Mouse (Mus musculus) thymus, postnatal 0 days (tissue): ENCODE data around the gene Parp2. TPM values are rescaled to one million over a fixed set of nuclear protein-coding genes. Genes with fewer than 3 reads are reported as not detected.
"Not testable (repeated sequence)": the region's sequence is repeated elsewhere in the genome, so short reads cannot be mapped to it uniquely, and the experiment has no call there.

Source experiments
- DNase-seq: peaks from one replicate; pipeline ENCODE4 v3.0.0-alpha.2; 2015; ENCODE audit warnings: low spot score
- polyA plus RNA-seq: library from polyadenylated mRNA; unstranded; fragments of >200 nt; fragmentation: Nextera tagmentation; extraction: Ambion mirVana; gene quantifications from 2 replicates; pipeline ENCODE4 v1.2.1, GENCODE M21; 2015

Gene Parp2
- polyA plus RNA-seq, 1 experiment from 2014 or later, result 54.8 TPM

DNA sequence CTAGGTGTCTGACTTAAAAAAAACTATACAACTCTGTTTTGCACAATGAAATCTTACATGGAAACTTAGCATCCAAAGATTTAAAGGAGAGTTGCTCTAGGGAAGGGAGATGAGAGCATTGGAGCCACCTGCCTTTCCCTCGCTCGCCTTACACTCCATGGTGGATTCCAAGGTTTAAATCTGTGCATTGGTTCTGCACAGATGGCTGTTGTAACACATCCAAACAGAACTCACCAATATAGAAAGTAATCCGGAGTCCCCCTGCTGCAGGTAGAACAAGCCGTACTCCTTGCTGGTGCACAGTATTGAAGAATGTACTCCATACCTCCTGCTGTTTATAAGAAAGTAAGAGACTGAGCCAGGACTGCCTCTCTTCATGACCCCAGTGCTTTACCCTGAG, 18.9 kb downstream of the Parp2 start:
- DNase-seq, result no peak

DNA sequence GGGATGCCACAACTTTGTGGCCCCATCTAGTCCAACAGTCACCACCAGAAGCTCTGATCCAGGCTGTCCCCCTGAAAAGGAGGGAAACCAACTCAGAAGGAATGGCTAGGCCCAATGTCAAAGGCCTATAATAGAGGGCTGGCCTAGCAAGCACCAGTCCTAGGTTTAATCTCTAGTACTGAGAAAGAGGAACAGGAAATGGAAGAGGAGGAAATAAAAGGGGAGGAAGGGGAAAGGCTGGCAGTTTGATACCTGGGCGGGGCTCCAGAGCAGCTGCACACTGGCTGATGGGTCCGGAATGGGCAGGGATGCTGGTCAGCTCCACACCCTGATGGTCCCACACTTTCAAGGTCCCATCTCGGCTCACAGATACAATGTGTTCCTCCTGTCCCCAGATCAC, 22.2 kb downstream of the Parp2 start:
- DNase-seq, result no peak

- DNase-seq, result no peak
Measured at GRCm38 (mm10) chr14:50833964-50834363, 26.3 kb downstream of the Parp2 start.

- no peak for DNase-seq
Measured at GRCm38 (mm10) chr14:50834435-50834834, 26.8 kb downstream of the Parp2 start.

DNA sequence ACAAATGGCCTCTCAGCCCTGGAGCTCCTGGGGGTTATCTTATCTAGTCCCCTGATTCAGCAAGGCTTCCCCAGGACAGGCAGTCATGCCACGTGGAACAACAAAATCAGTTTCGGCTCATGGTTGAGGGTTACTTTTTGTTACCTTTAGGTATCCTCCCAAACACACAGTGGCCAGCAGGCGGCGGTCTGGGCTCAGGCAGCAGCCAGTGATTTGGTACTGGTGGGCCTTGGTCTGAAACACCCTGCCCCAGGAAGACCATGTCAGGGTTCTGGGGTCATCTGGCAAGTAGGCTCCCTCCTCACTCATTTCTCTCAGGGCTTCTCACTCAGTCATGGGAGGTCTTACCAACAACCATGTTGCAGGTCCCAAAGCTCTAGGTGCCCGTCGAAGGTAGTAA, 29.6 kb downstream of the Parp2 start:
- no peak for DNase-seq

DNA sequence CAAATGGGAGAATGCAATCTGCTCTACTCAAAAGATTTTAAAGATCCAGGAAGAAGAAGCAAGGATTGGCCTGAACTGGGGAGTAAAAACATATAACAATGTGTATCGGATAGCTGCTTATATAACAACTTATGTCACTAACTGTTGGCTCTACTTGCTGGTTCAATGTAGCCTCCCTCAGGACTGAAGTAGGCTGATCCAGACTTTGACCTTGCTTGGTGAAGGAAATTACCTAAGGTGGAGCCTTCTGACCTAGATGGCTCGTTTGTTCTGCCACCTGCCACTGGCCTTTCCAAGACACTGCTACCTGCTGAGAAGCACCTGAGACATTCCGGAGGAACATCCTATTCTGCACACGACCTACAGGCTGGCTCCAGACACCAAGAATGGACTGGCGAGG, 48.1 kb downstream of the Parp2 start:
- no peak for DNase-seq

GRCm38 (mm10) chr14:50862641-50863040, 55.0 kb downstream of the Parp2 start:
- DNase-seq, result no peak

DNA sequence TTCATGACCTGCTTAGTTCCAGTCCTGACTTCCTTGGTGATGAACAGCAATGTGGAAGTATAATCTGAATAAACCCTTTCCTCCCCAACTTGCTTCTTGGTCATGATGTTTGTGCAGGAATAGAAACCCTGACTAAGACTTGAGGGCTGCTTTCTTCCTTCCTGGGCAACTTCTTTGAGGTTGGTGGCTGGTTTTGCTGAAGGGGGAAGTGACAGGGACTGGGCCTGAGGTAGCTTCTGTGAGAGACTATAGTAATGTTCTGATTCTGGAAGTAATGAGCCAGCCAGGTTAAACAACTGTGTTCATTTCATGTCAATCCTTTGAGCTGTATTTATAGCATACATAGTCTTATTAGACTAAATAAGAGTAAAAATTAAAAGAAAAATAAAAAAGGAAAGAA, 57.4 kb downstream of the Parp2 start:
- DNase-seq, result not testable (repeated sequence)

DNA sequence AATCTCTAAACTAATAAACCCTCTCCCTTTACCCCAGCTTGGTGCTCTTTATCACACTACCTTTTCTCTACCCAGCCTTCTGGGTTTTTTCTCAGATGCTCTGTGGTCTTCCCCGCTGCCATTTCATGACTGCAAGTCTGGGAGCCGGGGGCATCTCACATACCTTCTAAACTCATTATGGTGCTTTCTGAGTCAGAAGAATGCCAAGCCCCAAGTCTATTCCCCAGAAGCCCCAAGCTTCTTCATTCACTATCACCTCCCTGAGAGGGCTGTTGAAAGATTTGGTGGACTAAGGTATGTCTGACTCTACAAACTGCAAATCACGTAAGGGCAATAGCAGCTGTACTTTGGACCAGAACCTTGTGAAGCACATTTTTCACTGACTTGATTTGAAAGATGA, 59.3 kb downstream of the Parp2 start:
- no peak for DNase-seq

DNA sequence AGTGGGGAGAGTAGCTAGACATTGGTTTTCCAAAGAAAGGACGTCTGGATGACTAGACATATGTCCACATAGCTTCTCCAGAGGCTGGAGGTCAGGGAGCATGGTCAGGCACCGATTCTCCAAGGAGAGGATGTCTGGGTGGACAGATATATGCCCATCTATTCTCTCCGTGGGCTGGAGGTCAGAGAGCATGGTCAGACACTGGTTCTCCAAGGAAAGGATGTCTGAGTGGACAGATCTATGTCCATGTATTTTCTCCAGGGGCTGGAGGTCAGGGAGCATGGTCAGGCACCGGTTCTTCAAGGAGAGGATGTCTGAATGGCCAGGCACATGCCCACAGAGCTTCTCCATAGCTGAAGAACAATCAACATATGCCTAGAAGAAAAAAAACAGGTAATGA, 60.6 kb downstream of the Parp2 start:
- DNase-seq, result no peak

DNA sequence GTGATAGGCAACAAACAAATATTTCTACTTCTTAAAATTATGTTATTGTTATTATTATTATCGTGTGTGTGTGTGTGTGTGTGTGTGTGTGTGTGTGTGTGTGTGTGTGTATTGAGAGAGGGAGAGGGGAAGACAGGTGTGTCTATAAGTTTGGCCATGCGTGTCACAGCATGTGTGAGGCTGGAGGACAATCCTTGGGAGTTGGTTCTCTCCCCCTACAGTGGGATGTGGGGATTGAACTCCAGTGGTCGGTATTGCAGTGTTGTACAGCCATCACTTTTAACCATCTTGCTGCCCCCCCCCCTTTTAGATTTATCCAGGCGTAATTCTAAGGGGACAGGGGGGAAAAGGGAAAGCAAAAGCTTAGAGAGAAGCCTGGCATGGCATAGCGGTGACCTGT, 61.0 kb downstream of the Parp2 start:
- DNase-seq, result no peak

DNA sequence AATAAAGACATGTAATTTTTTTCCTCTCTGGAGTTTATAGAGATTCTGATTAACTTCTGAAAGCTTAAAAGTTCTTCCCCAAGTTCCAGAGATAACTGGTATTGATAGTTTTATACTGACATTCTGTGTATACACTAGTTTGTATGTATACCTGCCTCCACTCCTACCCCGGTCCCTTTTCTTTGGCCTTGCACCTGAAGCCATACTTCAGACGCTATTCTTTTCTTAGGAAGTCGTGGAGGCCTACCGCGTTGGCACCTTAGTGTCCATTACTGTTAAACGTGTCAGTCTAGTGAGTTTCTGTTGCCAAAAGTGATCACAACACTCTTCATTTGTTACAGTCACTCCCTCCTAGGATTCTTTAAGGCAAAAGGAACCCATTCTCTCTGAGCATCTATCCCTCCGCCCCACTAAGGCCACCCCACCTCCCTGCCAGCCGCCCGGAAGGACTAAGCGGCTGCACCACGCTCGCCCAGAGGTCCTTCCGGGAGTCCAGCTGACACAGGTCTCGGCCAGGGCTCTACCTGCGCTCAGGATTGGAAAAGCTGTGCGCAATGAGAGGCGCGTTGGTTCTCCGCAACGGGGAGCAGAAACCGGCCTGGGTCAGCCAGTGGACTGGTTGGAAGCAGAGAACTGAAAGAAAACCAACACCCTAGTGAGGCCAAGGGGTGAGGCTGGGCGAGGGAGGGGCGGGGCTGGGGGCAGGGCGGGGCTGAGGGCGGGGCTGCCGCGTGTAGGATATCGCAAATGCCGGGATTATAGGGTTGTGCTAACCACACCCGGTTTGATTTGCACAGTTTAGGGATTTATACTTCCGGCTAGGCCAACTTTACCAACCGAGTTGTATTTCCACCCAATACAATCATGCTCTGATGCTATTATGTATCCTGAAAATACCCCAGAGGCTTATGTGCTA, 62.5 kb downstream of the Parp2 start, which contains the start of gene Tep1:
TSS of gene Tep1 (minus strand) at position 672 of the 916 bp plus-strand sequence.
- peak; percentile 71 for DNase-seq

GRCm38 (mm10) chr14:50870805-50871143, 63.1 kb downstream of the Parp2 start:
- no peak for DNase-seq

Other genes starting within 250 kb of the Parp2 start
- gene Olfr744, start 193.0 kb upstream of the Parp2 start, polyA plus RNA-seq, result not detected in 2 replicates
- gene Olfr745, start 168.5 kb upstream of the Parp2 start, polyA plus RNA-seq, result not detected in 2 replicates
- not detected in 2 replicates for gene Olfr746, start 160.8 kb upstream of the Parp2 start, polyA plus RNA-seq
- gene Olfr747, start 114.6 kb upstream of the Parp2 start, polyA plus RNA-seq, result not detected in 2 replicates
- gene Olfr748, start 100.5 kb upstream of the Parp2 start, polyA plus RNA-seq, result not detected in 2 replicates
- gene Olfr749, start 62.7 kb upstream of the Parp2 start, polyA plus RNA-seq, result not detected in 2 replicates
- 72.4 and 80.8 TPM in 2 replicates for gene Ttc5, start 22.3 kb upstream of the Parp2 start, polyA plus RNA-seq
- not detected in 2 replicates for gene Ccnb1ip1, start 109 bp upstream of the Parp2 start, polyA plus RNA-seq
- 10.7 and 11.2 TPM in 2 replicates for gene Tep1, start 62.7 kb downstream of the Parp2 start, polyA plus RNA-seq
- gene Klhl33, start 89.7 kb downstream of the Parp2 start, polyA plus RNA-seq, result 0.18 and 0.30 TPM in 2 replicates
- 111 and 123 TPM in 2 replicates for gene Osgep, start 117.1 kb downstream of the Parp2 start, polyA plus RNA-seq
- 165 and 184 TPM in 2 replicates for gene Apex1, start 117.1 kb downstream of the Parp2 start, polyA plus RNA-seq
- gene Pip4p1, start 123.0 kb downstream of the Parp2 start, polyA plus RNA-seq, result 42.3 and 45.5 TPM in 2 replicates
- 54.2 and 60.6 TPM in 2 replicates for gene Pnp, start 123.2 kb downstream of the Parp2 start, polyA plus RNA-seq
- gene Gm49342, start 136.7 kb downstream of the Parp2 start, polyA plus RNA-seq, result not detected in 2 replicates
- 0.69 and 1.1 TPM in 2 replicates for gene Pnp2, start 148.2 kb downstream of the Parp2 start, polyA plus RNA-seq
- gene Rnase10, start 199.9 kb downstream of the Parp2 start, polyA plus RNA-seq, result 0.22 TPM in 1 of 2 replicates, not detected in the other
- gene Rnase9, start 234.0 kb downstream of the Parp2 start, polyA plus RNA-seq, result not detected in 2 replicates
- gene Rnase11, start 242.3 kb downstream of the Parp2 start, polyA plus RNA-seq, result not detected in 2 replicates
- gene Rnase12, start 249.8 kb downstream of the Parp2 start, polyA plus RNA-seq, result 0.33 and 0.36 TPM in 2 replicates